Mouse (Mus musculus) intestine, embryonic 15.5 days (tissue): ENCODE data around the gene Rps27rt. TPM values are rescaled to one million over a fixed set of nuclear protein-coding genes. Genes with fewer than 3 reads are reported as not detected.

Experiments
- ATAC-seq: fragments of 200-750 bp; cut with Nextera tagmentation; 2 replicates; pipeline ENCODE4 v1.8.0; 2017; ENCODE audit warnings: moderate TSS enrichment, moderate library complexity
- H3K27ac ChIP-seq: fragments of 300-500 bp; sonication (generic); 2 replicates; pipeline ENCODE4 v1.5.1; 2015; ENCODE audit warnings: mild to moderate bottlenecking, inconsistent platforms
- H3K27me3 ChIP-seq: fragments of 300-500 bp; sonication (generic); replicated peaks from 2 replicates; pipeline ENCODE4 v1.6.1; 2015; ENCODE audit warnings: inconsistent platforms
- H3K36me3 ChIP-seq: fragments of 300-500 bp; sonication (generic); 2 replicates; pipeline ENCODE4 v1.6.1; 2015; ENCODE audit warnings: inconsistent platforms
- H3K4me1 ChIP-seq: fragments of 300-500 bp; sonication (generic); replicated peaks from 2 replicates; pipeline ENCODE4 v1.6.1; 2015; ENCODE audit warnings: inconsistent platforms
- H3K4me2 ChIP-seq: fragments of 300-500 bp; sonication (generic); replicated peaks from 2 replicates; pipeline ENCODE4 v1.6.1; 2015; ENCODE audit warnings: mild to moderate bottlenecking, inconsistent platforms
- H3K4me3 ChIP-seq: fragments of 300-500 bp; sonication (generic); replicated peaks from 2 replicates; pipeline ENCODE4 v1.5.1; 2015; ENCODE audit warnings: inconsistent platforms
- H3K9ac ChIP-seq: fragments of 300-500 bp; sonication (generic); 2 replicates; pipeline ENCODE4 v1.6.1; 2015; ENCODE audit warnings: inconsistent platforms
- H3K9me3 ChIP-seq: fragments of 300-500 bp; sonication (generic); 2 replicates; pipeline ENCODE4 v1.6.1; 2016; ENCODE audit warnings: inconsistent platforms
- WGBS: fragments of 180-500 bp; shearing (Covaris S2); methylation state at CpG from one replicate; pipeline ENCODE4 v1.1.7; 2015; 5-methylcytosine and 5-hydroxymethylcytosine counted together
- polyA plus RNA-seq: library from polyadenylated mRNA; unstranded; fragments of >200 nt; fragmentation: Nextera tagmentation; extraction: Ambion mirVana; gene quantifications from 2 replicates; pipeline ENCODE4 v1.2.1, GENCODE M21; 2015

Rps27rt gene
- polyA plus RNA-seq, 1 experiment from 2014 or later = 549 TPM

DNA sequence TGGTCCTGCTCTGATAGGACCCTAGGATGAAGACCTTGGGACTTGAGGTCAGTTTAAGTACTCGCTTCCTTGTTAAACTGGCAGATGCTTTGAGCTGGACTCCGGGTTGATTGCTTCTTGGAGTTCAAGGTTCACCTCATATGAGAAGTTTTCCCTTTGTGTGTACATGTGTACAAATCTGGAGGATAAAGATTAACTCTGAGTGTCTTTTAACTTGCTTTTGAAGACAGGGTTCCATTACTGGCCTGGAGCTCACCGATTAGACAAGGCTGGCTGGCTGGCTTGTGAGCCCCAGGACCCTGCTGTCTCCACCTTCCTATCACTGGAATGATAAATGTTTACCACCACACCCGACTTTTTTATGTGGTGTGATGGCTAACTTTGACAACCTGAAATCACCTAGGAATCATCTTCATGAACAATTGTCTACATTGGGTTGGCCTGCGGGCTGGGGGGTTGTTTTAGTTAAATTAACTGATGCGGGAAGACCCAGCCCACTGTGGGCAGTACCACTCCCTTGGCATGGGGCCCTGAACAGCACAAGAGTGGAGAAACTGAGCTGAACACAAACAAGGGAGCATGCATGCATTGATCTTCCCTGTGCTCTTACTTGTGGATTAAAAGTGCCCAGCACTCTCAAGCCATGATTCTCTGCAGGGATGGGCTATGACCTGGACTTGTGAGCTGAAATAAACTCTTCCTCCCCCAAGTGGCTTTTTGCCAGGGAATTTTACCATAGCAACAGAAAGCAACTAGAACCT lies 16.7 kb upstream of the Rps27rt start:
- Histone ChIP-seq H3K4me2 (no peak overlapping the region), H3K27ac (no peak overlapping the region), H3K36me3 (no peaks in the 10 kb centered on the region), H3K4me3 (no peak overlapping the region), H3K9ac (no peak overlapping the region), H3K4me1 (no peaks in the 10 kb centered on the region), H3K27me3 (no peaks in the 10 kb centered on the region), H3K9me3 (no peaks in the 10 kb centered on the region)
- ATAC-seq = peak; percentile 49; the same call in 1 of the 2 replicates
- WGBS = 70% methylated on average over 6 of the region's 6 CpGs

DNA sequence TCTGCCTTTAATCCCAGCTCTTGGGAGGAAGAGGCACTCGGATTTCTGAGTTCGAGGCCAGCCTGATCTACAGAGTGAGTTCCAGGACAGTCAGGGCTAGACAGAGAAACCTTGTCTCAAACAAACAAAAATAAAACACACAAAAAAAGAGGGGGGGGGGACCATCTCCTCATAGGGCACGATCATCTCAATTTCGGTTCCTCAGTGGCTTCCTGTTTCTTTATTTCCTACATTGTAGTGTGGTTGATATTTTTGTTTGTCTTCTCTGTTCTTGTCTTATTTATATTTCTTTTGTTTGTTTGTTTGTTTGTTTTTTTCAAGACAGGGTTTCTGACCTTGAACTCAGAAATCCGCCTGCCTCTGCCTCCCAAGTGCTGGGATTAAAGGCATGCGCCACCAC lies 13.9 kb upstream of the Rps27rt start:
- no peaks in the 10 kb centered on the region for H3K4me1 ChIP-seq
- no peaks in the 10 kb centered on the region for H3K27me3 ChIP-seq
- no peak for ATAC-seq
- H3K36me3 ChIP-seq = no peaks in the 10 kb centered on the region
- 94% methylated on average over 6 of the region's 6 CpGs for whole genome bisulfite sequencing
- H3K9ac ChIP-seq = no peak overlapping the region
- no peak overlapping the region for H3K4me2 ChIP-seq
- H3K9me3 ChIP-seq = no peaks in the 10 kb centered on the region
- no peak overlapping the region for H3K4me3 ChIP-seq
- H3K27ac ChIP-seq = no peak overlapping the region

DNA sequence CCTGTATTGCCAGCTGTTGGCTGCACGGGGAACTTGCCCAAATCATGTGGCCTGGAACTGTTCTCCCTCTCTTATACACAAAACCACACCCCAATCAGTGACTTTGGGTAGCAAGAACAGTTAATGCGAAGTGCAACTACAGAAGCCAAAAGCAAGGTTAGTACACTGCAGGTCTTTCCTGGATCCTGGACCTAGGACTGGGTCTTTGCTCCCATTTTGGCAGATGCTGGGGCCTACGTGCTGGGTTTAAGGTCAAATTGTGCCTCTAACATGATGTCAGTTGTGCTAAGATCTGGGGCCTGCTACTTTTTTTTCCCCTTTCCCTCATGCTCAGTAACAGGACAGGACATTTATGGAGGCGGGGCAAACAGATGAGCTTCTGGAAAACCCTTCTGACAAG lies 13.2 kb upstream of the Rps27rt start:
- Histone ChIP-seq H3K27ac (no peak overlapping the region), H3K27me3 (no peaks in the 10 kb centered on the region), H3K4me2 (no peak overlapping the region), H3K9ac (no peak overlapping the region), H3K4me1 (no peaks in the 10 kb centered on the region), H3K4me3 (no peak overlapping the region), H3K36me3 (no peaks in the 10 kb centered on the region), H3K9me3 (no peaks in the 10 kb centered on the region)
- ATAC-seq = no peak
- 88% methylated on average over 4 of the region's 4 CpGs for WGBS

DNA sequence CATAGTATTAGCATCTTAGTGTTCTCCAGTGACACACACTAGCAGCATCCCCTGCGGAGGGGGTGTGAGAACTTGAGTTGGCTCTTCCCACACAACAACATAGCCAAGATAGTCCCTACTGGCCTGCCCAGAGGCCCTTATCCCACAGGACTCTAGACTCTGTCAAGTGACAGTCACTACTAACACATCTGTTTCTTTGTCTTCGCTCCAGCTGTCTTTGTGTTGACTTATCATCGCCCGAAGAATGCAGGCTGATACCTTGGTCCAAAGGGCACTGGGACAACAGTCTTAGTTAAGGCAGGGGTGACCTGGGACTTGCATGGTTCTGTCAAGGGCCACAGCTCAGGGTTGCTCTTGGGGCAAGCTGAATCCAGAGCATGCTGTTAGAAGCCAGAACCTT lies 12.7 kb upstream of the Rps27rt start:
- Histone ChIP-seq H3K9me3 (no peaks in the 10 kb centered on the region), H3K4me1 (no peaks in the 10 kb centered on the region), H3K4me2 (no peak overlapping the region), H3K36me3 (no peaks in the 10 kb centered on the region), H3K27ac (no peak overlapping the region), H3K4me3 (no peak overlapping the region), H3K27me3 (no peaks in the 10 kb centered on the region), H3K9ac (no peak overlapping the region)
- 72% methylated on average over 4 of the region's 4 CpGs for WGBS
- ATAC-seq = peak; percentile 27

DNA sequence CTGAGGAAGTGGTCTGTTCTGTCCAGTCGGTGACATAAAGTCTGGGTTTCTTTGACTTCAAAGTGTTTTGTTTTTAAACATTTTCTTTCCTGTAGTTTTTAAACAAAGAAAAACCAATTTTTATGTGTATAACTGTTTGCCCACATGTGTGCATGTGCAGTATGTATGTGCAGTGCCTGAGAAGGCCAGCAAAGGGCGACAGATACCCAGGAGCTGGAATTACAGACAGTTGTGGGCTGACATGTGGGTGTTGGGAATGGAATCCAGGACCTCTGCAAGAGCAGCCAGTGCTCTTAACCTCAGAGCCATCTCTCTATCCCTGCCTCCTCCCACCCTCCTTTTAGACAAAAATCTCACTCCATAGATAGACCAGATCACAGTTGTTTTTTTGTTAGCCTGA lies 10.0 kb upstream of the Rps27rt start:
- H3K9me3 ChIP-seq = no peaks in the 10 kb centered on the region
- no peak for ATAC-seq
- no peak overlapping the region for H3K27ac ChIP-seq
- H3K36me3 ChIP-seq = no peaks in the 10 kb centered on the region
- no peak overlapping the region for H3K4me3 ChIP-seq
- no peak overlapping the region for H3K4me2 ChIP-seq
- no peak overlapping the region for H3K9ac ChIP-seq
- no peaks in the 10 kb centered on the region for H3K4me1 ChIP-seq
- 96% methylated on average over 2 of the region's 2 CpGs for WGBS
- no peaks in the 10 kb centered on the region for H3K27me3 ChIP-seq

DNA sequence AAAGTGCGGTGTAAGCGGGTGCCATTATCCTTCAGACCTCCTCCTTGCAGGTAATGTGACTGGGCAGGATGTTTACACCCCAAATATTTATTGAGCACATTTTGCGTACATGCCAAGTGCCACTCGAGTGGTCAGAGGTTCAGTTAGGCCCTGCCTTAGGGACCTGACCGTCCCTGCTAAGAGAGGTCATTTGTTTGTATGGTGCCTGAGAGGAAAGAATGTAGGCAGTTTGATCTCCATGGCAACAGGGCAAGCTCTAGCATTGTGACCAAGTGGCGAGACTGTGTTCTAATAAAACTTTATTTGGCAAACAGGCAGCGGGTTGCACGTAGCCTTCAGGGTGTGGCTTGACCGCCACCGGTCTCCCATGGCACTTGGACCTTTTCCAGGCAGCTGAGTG lies 7.9 kb upstream of the Rps27rt start:
- no peaks in the 10 kb centered on the region for H3K9me3 ChIP-seq
- H3K36me3 ChIP-seq = no peaks in the 10 kb centered on the region
- no peaks in the 10 kb centered on the region for H3K4me1 ChIP-seq
- no peak overlapping the region for H3K9ac ChIP-seq
- ATAC-seq = no peak
- WGBS = 70% methylated on average over 10 of the region's 10 CpGs
- no peak overlapping the region for H3K4me2 ChIP-seq
- no peak overlapping the region for H3K27ac ChIP-seq
- no peak overlapping the region for H3K4me3 ChIP-seq
- no peaks in the 10 kb centered on the region for H3K27me3 ChIP-seq

DNA sequence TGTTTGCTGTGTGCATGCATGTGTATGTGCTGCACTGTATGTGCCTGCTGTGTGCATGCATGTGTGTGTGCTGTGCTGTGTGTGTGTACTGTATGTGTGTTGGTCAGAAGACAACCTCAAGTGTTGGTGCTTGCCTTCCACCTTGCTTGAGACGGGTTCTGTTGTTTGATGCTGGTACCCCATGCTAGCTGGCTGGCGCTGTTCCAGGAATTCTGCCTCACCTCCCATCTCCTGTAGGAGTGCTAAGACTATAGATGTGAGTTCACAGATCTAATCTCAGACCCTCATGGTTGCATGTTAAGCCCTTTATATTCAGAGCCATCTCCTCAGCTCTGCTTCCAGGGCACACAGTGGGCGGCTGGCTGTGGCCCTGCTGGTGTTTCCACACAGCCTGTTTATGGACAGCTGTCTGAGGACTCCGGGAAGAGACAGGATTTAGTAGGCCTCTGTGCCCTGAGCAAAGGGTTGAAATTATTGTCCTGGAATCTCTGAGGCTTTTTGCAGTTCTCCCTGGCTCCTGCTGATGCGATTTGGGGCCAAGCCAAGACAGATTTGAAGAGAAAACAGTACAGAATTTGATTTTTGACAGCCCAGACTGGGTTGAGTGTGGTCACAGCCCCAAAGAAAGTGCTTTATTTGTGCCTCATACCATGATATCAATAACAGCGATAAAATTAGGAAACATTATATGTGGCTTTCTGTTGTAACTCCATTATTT lies 6.2 kb upstream of the Rps27rt start:
- Histone ChIP-seq H3K9ac (no peak overlapping the region), H3K4me1 (no peaks in the 10 kb centered on the region), H3K4me2 (no peak overlapping the region), H3K4me3 (no peak overlapping the region), H3K9me3 (no peaks in the 10 kb centered on the region), H3K27me3 (no peaks in the 10 kb centered on the region), H3K36me3 (no peaks in the 10 kb centered on the region), H3K27ac (no peak overlapping the region)
- ATAC-seq = no peak
- WGBS = 64% methylated on average over 6 of the region's 6 CpGs

DNA sequence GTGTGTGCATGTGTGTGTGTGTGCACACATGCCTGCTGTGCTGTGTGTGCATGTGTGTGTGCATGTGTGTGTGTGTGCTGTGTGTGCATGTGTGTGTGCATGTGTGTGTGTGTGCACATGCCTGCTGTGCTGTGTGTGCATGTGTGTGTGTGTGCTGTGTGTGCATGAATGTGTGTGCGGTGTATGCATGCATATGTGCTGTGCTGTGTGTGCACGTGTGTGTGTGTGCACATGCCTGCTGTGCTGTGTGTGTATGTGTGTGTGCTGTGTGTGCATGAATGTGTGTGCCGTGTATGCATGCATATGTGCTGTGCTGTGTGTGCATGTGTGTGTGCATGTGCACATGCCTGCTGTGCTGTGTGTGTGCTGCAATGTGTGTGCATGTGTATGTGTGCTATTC lies 5.5 kb upstream of the Rps27rt start:
- no peak for ATAC-seq
- Histone ChIP-seq H3K4me1 (no peaks in the 10 kb centered on the region), H3K27me3 (no peaks in the 10 kb centered on the region), H3K27ac (no peak overlapping the region), H3K4me3 (no peak overlapping the region), H3K4me2 (no peak overlapping the region), H3K36me3 (no peaks in the 10 kb centered on the region), H3K9me3 (no peaks in the 10 kb centered on the region), H3K9ac (no peak overlapping the region)
- whole genome bisulfite sequencing = 97% methylated on average over 3 of the region's 3 CpGs

DNA sequence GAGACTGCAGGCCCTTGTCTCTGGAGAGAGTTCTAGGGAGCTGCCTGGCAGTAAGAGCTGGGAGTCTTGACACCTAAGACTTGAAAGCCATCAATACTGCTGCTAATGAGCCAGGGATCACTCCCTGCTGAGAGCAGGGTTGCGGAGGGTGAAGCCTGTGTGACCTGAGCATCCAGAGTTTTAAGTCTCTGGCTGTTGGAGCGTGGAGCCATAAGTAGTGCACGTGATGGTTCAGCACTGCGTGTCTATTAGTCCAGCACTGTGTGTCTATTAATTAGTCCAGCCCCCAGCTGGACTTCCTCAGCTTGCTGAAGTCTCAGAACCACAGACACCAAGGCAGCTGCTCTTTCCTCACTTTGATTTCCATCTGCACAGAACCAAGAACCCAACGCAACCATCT lies 3.8 kb upstream of the Rps27rt start:
- WGBS = 89% methylated on average over 5 of the region's 5 CpGs
- H3K9me3 ChIP-seq = no peaks in the 10 kb centered on the region
- H3K9ac ChIP-seq = no peak overlapping the region
- H3K36me3 ChIP-seq = no peaks in the 10 kb centered on the region
- no peaks in the 10 kb centered on the region for H3K27me3 ChIP-seq
- H3K27ac ChIP-seq = no peak overlapping the region
- H3K4me1 ChIP-seq = no peaks in the 10 kb centered on the region
- no peak for ATAC-seq
- no peak overlapping the region for H3K4me2 ChIP-seq
- H3K4me3 ChIP-seq = no peak overlapping the region

DNA sequence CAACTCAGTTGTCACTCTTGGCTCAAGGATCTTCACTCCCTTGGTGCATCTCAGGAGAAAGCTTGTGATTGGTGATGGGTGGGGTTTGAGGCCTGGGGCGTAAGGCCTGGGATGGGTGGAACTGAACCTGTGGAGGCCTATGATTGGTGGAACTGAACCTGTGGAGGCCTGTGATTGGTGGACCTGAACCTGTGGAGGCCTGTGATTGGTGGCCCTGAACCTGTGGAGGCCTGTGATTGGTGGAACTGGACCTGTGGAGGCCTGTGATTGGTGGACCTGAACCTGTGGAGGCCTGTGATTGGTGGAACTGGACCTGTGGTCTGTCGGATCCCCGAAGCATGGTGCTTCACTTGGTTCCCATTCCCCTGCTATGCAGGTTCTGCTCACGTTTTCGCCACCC lies 3.2 kb upstream of the Rps27rt start:
- H3K36me3 ChIP-seq = no peaks in the 10 kb centered on the region

DNA sequence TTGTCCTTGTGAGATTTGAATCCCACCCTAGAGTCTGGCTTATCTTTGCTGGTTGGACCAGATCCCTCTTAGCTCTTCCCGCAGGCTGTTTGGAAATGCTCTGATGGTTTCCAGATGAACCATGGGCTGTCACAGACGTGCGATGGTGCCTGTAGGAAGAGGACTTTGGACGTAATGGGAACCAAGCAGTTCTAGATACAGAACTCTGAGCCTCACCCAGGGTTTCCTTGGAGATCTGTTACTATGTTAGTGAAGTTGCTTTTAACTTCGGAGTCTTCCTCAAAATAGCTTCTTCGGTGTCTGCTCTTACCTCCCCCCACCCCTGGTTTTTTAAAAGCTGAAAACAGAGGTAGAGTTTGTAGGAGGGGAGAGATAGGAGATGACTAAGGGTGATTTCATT lies 2.6 kb downstream of the Rps27rt start:
- Histone ChIP-seq H3K36me3 (no peaks in the 10 kb centered on the region), H3K27me3 (no peaks in the 10 kb centered on the region), H3K9me3 (no peaks in the 10 kb centered on the region), H3K27ac (no peak overlapping the region), H3K9ac (no peak overlapping the region), H3K4me3 (no peak overlapping the region; the same call in 1 of the 2 replicates), H3K4me1 (peaks cover 13% of the 10 kb centered on the region), H3K4me2 (peak overlapping the region; percentile 89; the same call in 1 of the 2 replicates)
- WGBS = 47% methylated on average over 6 of the region's 6 CpGs
- ATAC-seq = no peak

More for the DNA sequence above, 3.2 kb upstream of the Rps27rt start:
- Histone ChIP-seq H3K9me3 (no peaks in the 10 kb centered on the region), H3K4me2 (no peak overlapping the region), H3K4me3 (no peak overlapping the region), H3K27me3 (no peaks in the 10 kb centered on the region), H3K27ac (no peak overlapping the region), H3K4me1 (no peaks in the 10 kb centered on the region), H3K9ac (no peak overlapping the region)
- WGBS = 90% methylated on average over 5 of the region's 5 CpGs
- ATAC-seq = no peak

DNA sequence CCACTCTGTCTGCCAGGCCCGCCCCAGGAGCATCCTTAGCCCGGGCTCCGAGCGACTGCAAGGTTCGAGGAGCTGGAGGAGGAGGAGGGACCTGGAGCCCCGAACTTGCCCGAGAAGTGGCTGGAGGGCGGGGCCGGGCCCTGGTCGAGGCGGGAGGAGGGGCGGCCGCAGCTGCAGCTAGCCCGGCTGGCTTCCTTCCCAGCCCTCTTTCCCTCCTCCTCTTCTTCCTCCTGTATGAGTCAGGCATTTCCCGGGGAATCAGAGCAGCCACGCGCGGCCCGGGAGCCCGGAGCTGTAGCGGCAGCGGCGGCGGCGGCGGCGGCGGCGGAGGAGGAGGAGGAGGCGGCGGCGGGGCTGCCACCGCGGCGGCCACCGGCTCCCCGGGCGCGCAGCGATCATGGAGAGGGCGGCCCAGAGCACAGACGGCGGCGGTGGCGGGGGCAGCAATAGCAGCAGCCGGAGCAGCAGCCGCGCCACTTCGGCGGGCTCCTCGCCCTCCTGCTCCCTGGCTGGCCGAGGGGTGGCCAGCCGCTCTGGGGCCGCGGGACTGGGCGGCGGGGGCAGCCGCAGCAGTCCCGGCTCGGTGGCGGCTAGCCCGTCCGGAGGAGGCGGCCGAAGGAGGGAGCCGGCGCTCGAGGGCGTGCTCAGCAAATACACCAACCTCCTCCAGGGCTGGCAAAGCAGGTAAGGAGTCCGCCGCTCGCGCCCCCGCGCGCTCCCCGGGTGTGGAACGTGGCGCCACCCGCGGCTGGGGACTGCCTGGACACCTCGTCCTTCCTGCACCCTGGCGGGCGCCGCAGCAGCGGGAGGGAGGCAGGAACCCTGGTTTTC lies 4.0 kb downstream of the Rps27rt start, which contains the start of gene Osbpl10:
Osbpl10 (plus strand) TSS at position 289 of the 831 bp plus-strand sequence.
- peak; percentile 90 for ATAC-seq
- peaks cover 13% of the 10 kb centered on the region for H3K4me1 ChIP-seq
- peak within 1 kb of the TSS; percentile 88 for H3K4me3 ChIP-seq
- H3K27me3 ChIP-seq = no peaks in the 10 kb centered on the region
- peak within 1 kb of the TSS; percentile 73 for H3K9ac ChIP-seq
- under 1% methylated on average over 57 of the region's 86 CpGs for whole genome bisulfite sequencing
- peak within 1 kb of the TSS; percentile 86 for H3K27ac ChIP-seq
- peak within 1 kb of the TSS; percentile 89 for H3K4me2 ChIP-seq
- H3K36me3 ChIP-seq = no peaks in the 10 kb centered on the region
- no peaks in the 10 kb centered on the region for H3K9me3 ChIP-seq
